Mouse (Mus musculus) heart, postnatal 0 days (tissue): ENCODE measurements at regions not wholly inside any gene's neighbourhood (a gene's known extent, or its start where the extent isn't known, plus 50 kb on each side); places are given as distances from the start of the nearest gene placed in this dataset.

Experiments used
- ATAC-seq: fragments of 200-750 bp; cut with Nextera tagmentation; 2 replicates; pipeline ENCODE4 v1.8.0; 2017; ENCODE audit warnings: low read depth, moderate number of reproducible peaks, moderate library complexity; ENCODE audit not compliant: insufficient read depth
- DNase-seq: peaks from one replicate; pipeline ENCODE4 v3.0.0-alpha.2; 2016; ENCODE audit warnings: low spot score
- H3K27ac ChIP-seq: fragments of 300-500 bp; sonication (generic); 2 replicates; pipeline ENCODE4 v1.5.1; 2014; ENCODE audit warnings: low read depth, mild to moderate bottlenecking
- H3K27me3 ChIP-seq: fragments of 300-500 bp; sonication (generic); 2 replicates; pipeline ENCODE4 v1.6.1; 2014; ENCODE audit warnings: low read length, mixed read lengths; ENCODE audit not compliant: control insufficient read depth, insufficient read depth
- H3K36me3 ChIP-seq: fragments of 300-500 bp; sonication (generic); replicated peaks from 2 replicates; pipeline ENCODE4 v1.6.1; 2014; ENCODE audit warnings: low read length, mixed read lengths; ENCODE audit not compliant: control insufficient read depth, insufficient read depth
- H3K4me1 ChIP-seq: fragments of 300-500 bp; sonication (generic); 2 replicates; pipeline ENCODE4 v1.6.1; 2014; ENCODE audit warnings: antibody characterized with exemption; ENCODE audit not compliant: control insufficient read depth, insufficient read depth
- H3K4me2 ChIP-seq: fragments of 300-500 bp; sonication (generic); 2 replicates; pipeline ENCODE4 v1.6.1; 2014; ENCODE audit warnings: low read depth, mild to moderate bottlenecking, low read length, moderate library complexity
- H3K4me3 ChIP-seq: fragments of 300-500 bp; sonication (generic); 2 replicates; pipeline ENCODE4 v1.5.1; 2014; ENCODE audit warnings: low read depth, low read length
- H3K9ac ChIP-seq: fragments of 300-500 bp; sonication (generic); replicated peaks from 2 replicates; pipeline ENCODE4 v1.6.1; 2014; ENCODE audit warnings: low read depth, low read length, mixed read lengths
- H3K9me3 ChIP-seq: fragments of 300-500 bp; sonication (generic); replicated peaks from 2 replicates; pipeline ENCODE4 v1.6.1; 2016; ENCODE audit warnings: low read length; ENCODE audit not compliant: control insufficient read depth
- CTCF ChIP-seq: IDR thresholded peaks from 2 replicates; pipeline ENCODE4 v1.5.1; 2016; ENCODE audit warnings: antibody characterized with exemption, control low read depth, low read depth
- EP300 ChIP-seq: IDR thresholded peaks from 2 replicates; pipeline ENCODE4 v1.6.1; 2016; ENCODE audit warnings: antibody characterized with exemption, low read depth
- WGBS: fragments of 180-500 bp; shearing (Covaris S2); extraction: QIAGEN DNeasy Blood & Tissue Kit; methylation state at CpG from one replicate; pipeline ENCODE4 v1.1.7; 2014; 5-methylcytosine and 5-hydroxymethylcytosine counted together

DNA sequence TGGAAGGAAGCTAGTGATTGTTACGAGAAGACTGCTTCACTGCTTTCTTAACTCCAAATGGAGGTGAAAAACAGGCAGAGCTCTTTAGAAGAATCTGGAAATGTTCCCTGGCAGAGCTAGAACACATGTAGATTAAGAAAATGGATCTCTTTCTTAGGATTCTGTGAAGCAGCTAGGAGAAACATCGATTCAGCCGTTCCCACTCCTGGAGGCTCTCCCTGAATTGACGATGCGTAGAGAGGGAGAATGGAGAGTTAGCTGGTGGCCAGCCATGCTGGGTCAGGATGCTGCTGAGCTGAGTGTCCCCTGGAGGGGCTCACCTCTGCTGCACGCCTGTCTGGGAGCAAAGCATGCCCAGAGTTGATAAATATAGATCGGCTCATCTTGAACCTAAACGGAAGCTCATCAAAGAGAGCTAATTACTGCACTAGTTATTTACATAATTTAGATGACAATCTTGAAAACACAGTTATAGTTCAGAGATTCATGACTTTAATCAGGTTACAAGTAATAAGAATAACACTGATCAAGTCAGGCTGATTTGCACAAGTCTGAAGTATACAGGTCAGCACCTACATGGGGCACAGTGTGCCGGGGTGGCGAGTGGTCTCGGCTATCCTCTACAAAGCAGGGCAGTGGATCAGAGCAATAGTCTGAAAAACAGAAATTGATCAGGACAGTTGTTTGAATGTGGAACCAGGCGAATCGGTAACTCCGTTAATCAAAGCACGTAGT, 273.0 kb downstream of the Rngtt start:
- Histone ChIP-seq H3K4me1 (peaks cover 10% of the 10 kb centered on the region; the same call in 1 of the 2 replicates), H3K27me3 (peaks cover 35% of the 10 kb centered on the region; the same call in 1 of the 2 replicates), H3K4me3 (no peak overlapping the region), H3K36me3 (no peaks in the 10 kb centered on the region), H3K4me2 (no peak overlapping the region), H3K9me3 (no peaks in the 10 kb centered on the region), H3K9ac (no peak overlapping the region), H3K27ac (no peak overlapping the region)
- ATAC-seq (no peak), DNase-seq (no peak)
- TF ChIP-seq CTCF (no peak), EP300 (no peak)
- 79% methylated on average over 15 of the region's 15 CpGs for WGBS

DNA sequence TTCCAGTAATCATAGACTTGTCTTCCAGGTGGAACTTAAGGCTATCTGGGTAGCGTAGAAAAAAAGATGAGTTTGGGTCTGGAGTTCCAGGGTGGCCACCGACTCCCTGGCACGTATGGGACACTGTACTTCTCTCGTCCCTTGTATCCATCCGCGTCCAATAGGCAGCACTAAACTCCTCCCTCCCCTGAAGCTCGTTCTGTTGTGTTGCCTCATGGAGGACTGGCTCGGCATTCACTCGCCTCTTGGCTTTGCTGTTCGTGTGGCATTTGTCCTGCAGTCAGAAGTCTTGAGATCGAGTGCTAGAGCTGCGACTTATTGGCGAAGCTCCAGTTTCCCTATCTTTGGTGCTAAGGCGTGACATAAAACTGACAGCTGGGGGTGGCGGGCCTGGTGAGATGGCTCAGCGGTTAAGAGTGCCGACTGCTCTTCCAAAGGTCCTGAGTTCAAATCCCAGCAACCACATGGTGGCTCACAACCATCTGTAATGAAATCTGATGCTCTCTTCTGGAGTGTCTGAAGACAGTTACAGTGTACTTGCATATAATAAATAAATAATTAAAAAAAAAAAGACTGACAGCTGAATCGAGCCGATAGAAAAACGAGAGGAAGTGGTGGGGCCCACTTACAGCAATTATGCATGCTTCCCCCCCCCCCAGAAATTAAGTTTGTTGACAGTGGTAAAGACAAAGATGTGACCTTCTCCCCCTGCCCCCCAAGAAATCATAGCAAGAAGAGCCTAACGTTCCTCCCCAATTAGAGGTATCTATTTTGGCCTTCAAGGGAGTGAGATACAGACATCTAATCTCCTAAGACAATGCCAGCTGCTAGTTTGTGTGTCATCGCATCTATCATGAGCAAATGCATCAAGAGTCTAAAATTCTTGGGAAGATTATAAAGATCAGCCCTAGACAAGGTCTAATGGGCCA, 274.1 kb downstream of the Rngtt start:
- WGBS: 80% methylated on average over 22 of the region's 22 CpGs
- ATAC-seq: no peak

DNA sequence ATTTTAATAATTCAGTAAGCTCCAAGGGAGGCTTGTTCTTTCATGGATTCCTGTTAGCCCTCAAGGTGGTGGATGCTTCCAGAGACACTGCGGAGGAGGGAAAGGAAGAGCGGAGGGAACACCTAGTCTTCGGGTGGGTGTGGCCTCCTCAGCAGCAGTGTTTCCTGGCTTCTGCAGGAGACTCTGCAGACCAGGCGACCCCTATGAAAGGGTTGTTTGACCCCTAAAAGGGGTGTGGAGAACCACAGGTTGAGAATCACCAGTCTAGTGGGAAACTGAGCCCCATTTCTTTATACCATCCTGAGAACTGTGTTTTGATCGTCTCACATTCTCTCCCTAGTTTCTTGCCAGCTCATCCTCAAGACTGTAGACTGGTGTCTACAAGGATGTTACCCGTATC, 275.7 kb downstream of the Rngtt start:
- no peak for ATAC-seq
- Histone ChIP-seq H3K36me3 (no peaks in the 10 kb centered on the region), H3K9ac (no peak overlapping the region), H3K9me3 (no peaks in the 10 kb centered on the region), H3K4me1 (peaks cover 13% of the 10 kb centered on the region; the same call in 1 of the 2 replicates), H3K27ac (no peak overlapping the region), H3K4me2 (no peak overlapping the region), H3K27me3 (peaks cover 36% of the 10 kb centered on the region; the same call in 1 of the 2 replicates), H3K4me3 (no peak overlapping the region)
- 71% methylated on average over 6 of the region's 6 CpGs for WGBS
- no peak for DNase-seq
- TF ChIP-seq EP300: no peak
- no peak for TF ChIP-seq CTCF

More for the DNA sequence above, 274.1 kb downstream of the Rngtt start:
- Histone ChIP-seq H3K9ac (no peak overlapping the region), H3K4me3 (no peak overlapping the region), H3K4me2 (no peak overlapping the region), H3K9me3 (no peaks in the 10 kb centered on the region), H3K4me1 (peaks cover 13% of the 10 kb centered on the region; the same call in 1 of the 2 replicates), H3K36me3 (no peaks in the 10 kb centered on the region), H3K27ac (no peak overlapping the region), H3K27me3 (peaks cover 36% of the 10 kb centered on the region; the same call in 1 of the 2 replicates)
- DNase-seq: no peak
- TF ChIP-seq EP300 (no peak), CTCF (no peak)

DNA sequence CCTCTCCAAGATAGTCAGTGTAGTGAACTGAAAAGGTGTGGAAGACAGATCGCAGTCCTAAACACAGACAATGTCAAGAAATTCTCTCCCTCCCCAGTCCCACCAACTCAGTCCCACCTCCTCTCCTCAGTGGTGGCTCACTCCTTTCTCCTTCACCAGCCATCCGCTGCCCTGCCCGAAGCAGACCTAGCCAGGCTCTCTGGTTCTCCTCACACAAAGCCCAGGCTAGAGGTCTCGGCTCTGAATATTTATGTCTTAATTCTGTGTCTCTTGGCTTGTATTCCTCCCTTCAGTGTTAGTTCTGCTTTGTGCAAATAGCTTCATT, 276.1 kb downstream of the Rngtt start:
- no peaks in the 10 kb centered on the region for H3K36me3 ChIP-seq
- H3K27me3 ChIP-seq: peaks cover 34% of the 10 kb centered on the region; the same call in 1 of the 2 replicates
- H3K27ac ChIP-seq: no peak overlapping the region
- no peak for DNase-seq
- no peak for TF ChIP-seq EP300
- TF ChIP-seq CTCF: no peak
- WGBS: 54% methylated on average over 4 of the region's 4 CpGs
- no peak overlapping the region for H3K9ac ChIP-seq
- no peaks in the 10 kb centered on the region for H3K9me3 ChIP-seq
- H3K4me1 ChIP-seq: peaks cover 13% of the 10 kb centered on the region; the same call in 1 of the 2 replicates
- no peak for ATAC-seq
- H3K4me2 ChIP-seq: peak overlapping the region; percentile 52; the same call in 1 of the 2 replicates
- H3K4me3 ChIP-seq: no peak overlapping the region

DNA sequence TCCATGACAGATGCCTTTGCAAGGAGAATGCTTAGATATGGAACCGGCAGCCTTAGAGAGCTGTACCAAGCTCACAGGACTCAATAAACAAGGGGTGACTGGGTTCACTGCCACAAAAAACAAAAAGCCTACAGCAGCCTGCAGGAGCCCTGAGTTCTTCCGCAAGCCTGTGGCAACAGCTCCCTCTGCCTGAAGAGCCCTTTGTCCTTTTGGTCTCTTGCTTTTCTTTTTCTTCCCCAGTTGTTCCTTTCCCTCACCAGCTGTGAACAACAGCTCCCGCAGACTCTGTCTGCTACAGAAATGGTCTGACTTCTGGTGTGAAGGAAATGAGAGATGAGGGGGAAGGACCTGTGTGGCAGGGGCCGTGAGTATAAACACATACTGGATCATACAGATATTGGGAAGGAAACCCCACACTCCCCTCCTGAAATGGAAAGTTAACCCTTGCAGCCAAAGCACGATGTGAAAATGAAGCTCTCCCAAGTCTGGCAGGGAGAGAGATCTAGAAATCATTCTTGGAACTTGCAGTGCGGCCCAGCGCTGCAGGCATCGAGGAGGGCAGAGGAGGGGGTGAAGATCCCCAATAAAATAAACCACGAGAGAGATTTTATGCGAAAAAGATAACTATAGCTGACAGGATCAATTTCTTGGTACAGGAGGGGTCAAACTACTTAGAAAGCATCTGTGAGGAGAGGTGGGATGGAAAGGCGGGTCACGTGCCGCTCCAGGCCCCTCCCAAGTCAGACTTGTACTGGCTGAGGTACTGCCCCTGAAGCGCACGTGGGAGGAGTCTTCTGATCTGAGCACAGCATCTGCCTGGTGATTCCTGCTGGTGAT, 276.7 kb downstream of the Rngtt start:
- H3K36me3 ChIP-seq: no peaks in the 10 kb centered on the region
- DNase-seq (peak; percentile 55), ATAC-seq (0 out of 2 replicates have a peak, but pooled peaks have one; percentile 59)
- H3K27me3 ChIP-seq: peaks cover 31% of the 10 kb centered on the region; the same call in 1 of the 2 replicates
- no peaks in the 10 kb centered on the region for H3K9me3 ChIP-seq
- H3K9ac ChIP-seq: no peak overlapping the region
- peak overlapping the region; percentile 52 for H3K4me2 ChIP-seq
- H3K27ac ChIP-seq: no peak overlapping the region
- H3K4me3 ChIP-seq: peak overlapping the region; percentile 23
- TF ChIP-seq EP300 (no peak), CTCF (peak; percentile 42)
- whole genome bisulfite sequencing: 11% methylated on average over 15 of the region's 15 CpGs
- H3K4me1 ChIP-seq: peaks cover 13% of the 10 kb centered on the region; the same call in 1 of the 2 replicates
